ENCODE assay signal across 1 mouse cellular context in genomic region chr5:110783150-110783549, GRCm38 (mm10).
TF ChIP-seq lines count a peak whose summit lies in the region.

No protein-coding gene starts in this region.

TF ChIP-seq in myocyte, 11 proteins besides CTCF, POLR2A, EP300 and RAD21:
- TF ChIP-seq E2F4 (IDR thresholded peaks at IDR 0.05; ENCODE audit: insufficient read depth) (no peak), POLR2AphosphoS2 (IDR thresholded peaks at IDR 0.05; ENCODE audit: insufficient read length, low read depth) (peak; percentile 51), MYOG (IDR thresholded peaks at IDR 0.05; ENCODE audit: control insufficient read depth in 1 of 3, insufficient read depth in 1 of 3, insufficient read length in 2 of 3, low read depth in 2 of 3) (no peak)
